Comparison of ENCODE assay signal across 9 mouse cellular contexts in the genomic region with DNA sequence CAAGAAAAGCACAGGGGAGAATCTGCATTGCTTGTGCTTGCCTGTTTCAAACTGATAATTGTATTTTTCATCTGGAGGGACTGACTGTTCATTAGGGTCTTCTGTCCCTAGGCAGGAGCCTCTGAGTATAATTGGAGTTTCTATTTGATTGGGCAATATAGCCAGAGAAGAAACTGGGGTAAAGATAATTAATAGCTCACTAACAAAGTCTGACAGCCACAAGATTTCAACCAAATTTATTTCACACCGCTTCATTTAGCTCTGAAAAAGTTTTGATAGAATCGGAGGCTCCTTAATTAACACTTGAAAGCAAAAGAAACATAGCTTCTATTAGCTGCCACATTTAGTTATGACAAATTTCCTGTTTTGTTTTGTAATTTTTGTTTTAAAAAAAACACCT. TPM values are rescaled to one million over a fixed set of nuclear protein-coding genes. Genes with fewer than 3 reads are reported as not detected.
A peak's percentile ranks its signal among the peaks of the same experiment; 100 is the strongest.
DNase-seq lines count a peak whose midpoint lies in the region; ATAC-seq and TF ChIP-seq lines count a peak whose summit lies in the region.
"Had no signal": no experiment of that assay in that cellular context is flagged by ENCODE, and none has a peak within 500 bp of the region (broad histone marks: within the 10 kb centered on the region; RNA-seq: fewer than 3 reads in every experiment).

No protein-coding gene starts in this region.

- H3K4me3 ChIP-seq in heart, embryonic 11.5 days (ENCODE audit: low read depth, low read length): peak overlapping the region; percentile 41
- peak overlapping the region; percentile 66 for H3K4me3 ChIP-seq in hindbrain, embryonic 10.5 days
- peak overlapping the region; percentile 67 for H3K4me3 ChIP-seq in midbrain, embryonic 12.5 days

- ATAC-seq in heart, embryonic 11.5 days (replicated peaks; ENCODE audit: insufficient number of reproducible peaks, low FRiP score, low TSS enrichment): no peak
- no peak for ATAC-seq in midbrain, embryonic 12.5 days (ENCODE audit: low FRiP score, low read depth)
- no peak for ATAC-seq in cerebellum, adult (ENCODE audit: insufficient number of reproducible peaks, low FRiP score, low TSS enrichment)

- H3K4me1 ChIP-seq in heart, embryonic 11.5 days (ENCODE audit: control insufficient read depth, insufficient read depth, low read length): peaks cover 10% of the 10 kb centered on the region
- H3K4me1 ChIP-seq in hindbrain, embryonic 10.5 days (replicated peaks): peaks cover 37% of the 10 kb centered on the region
- H3K4me1 ChIP-seq in midbrain, embryonic 12.5 days: peaks cover 25% of the 10 kb centered on the region

- TF ChIP-seq CTCF in brain, embryonic 14.5 days (IDR thresholded peaks at IDR 0.05; ENCODE audit: borderline replicate concordance, extremely low read depth, insufficient read depth, insufficient read length): no peak

- no peaks in the 10 kb centered on the region for H3K27me3 ChIP-seq in heart, embryonic 11.5 days (ENCODE audit: control insufficient read depth, insufficient read depth, low read length)
- H3K27me3 ChIP-seq in hindbrain, embryonic 10.5 days (ENCODE audit: insufficient read depth, poor library complexity, severe bottlenecking): no peaks in the 10 kb centered on the region
- no peaks in the 10 kb centered on the region for H3K27me3 ChIP-seq in midbrain, embryonic 12.5 days

- no peak overlapping the region for H3K9ac ChIP-seq in heart, embryonic 11.5 days (ENCODE audit: low read depth, low read length)
- peak overlapping the region; percentile 54 for H3K9ac ChIP-seq in midbrain, embryonic 12.5 days (replicated peaks)

- intact Hi-C loops in left cerebral cortex, postnatal 10 days (cut with DNase I): loop anchor here (10.0 kb wide), 1 partner anchor 134 kb away; no protein-coding TSS in a partner anchor

- H3K4me2 ChIP-seq in heart, embryonic 11.5 days: peak overlapping the region; percentile 62
- H3K4me2 ChIP-seq in midbrain, embryonic 12.5 days (replicated peaks): peak overlapping the region; percentile 62

- H3K36me3 ChIP-seq in heart, embryonic 11.5 days (ENCODE audit: control insufficient read depth, insufficient read depth, low read length): no peaks in the 10 kb centered on the region
- H3K36me3 ChIP-seq in hindbrain, embryonic 10.5 days: no peaks in the 10 kb centered on the region
- H3K36me3 ChIP-seq in midbrain, embryonic 12.5 days: no peaks in the 10 kb centered on the region

- H3K27ac ChIP-seq in heart, embryonic 11.5 days (ENCODE audit: low read depth, low read length): no peak overlapping the region
- peak overlapping the region; percentile 75 for H3K27ac ChIP-seq in hindbrain, embryonic 10.5 days
- H3K27ac ChIP-seq in midbrain, embryonic 12.5 days (replicated peaks): peak overlapping the region; percentile 77

- H3K9me3 ChIP-seq in heart, embryonic 11.5 days (replicated peaks; ENCODE audit: control insufficient read depth, low read length): no peaks in the 10 kb centered on the region
- no peaks in the 10 kb centered on the region for H3K9me3 ChIP-seq in hindbrain, embryonic 10.5 days
- H3K9me3 ChIP-seq in midbrain, embryonic 12.5 days: no peaks in the 10 kb centered on the region

- 52% methylated on average over 2 of the region's 2 CpGs for WGBS in heart, embryonic 11.5 days (ENCODE audit: insufficient replicate concordance)
- WGBS in hindbrain, embryonic 10.5 days: 38% methylated on average over 2 of the region's 2 CpGs
- whole genome bisulfite sequencing in midbrain, embryonic 12.5 days: 16% methylated on average over 2 of the region's 2 CpGs

- TF ChIP-seq POLR2A in brain, embryonic 14.5 days (IDR thresholded peaks at IDR 0.05; ENCODE audit: borderline replicate concordance, extremely low read depth, insufficient read depth, insufficient read length, poor library complexity, severe bottlenecking): no peak

- DNase-seq in heart, adult 18-20 months: no peak
- peak; percentile 79 for DNase-seq in brain, embryonic 14.5 days (ENCODE audit: low read depth)
- DNase-seq in hindbrain, embryonic 10.5 days (ENCODE audit: low spot score): no peak
- DNase-seq in ovary, postnatal 36 days (ENCODE audit: low spot score): no peak
- DNase-seq in left cerebral cortex, postnatal 10 days (ENCODE audit: extremely low spot score in 1 of 2, low spot score in 2 of 2): no peak
- DNase-seq: cerebellum, adult 9-11 months had no signal

RNA-seq across cellular contexts. Expression of gene Flrt3, which starts 2.2 kb away (rescaled TPM):
- polyA plus RNA-seq in heart, embryonic 11.5 days (2014; fragmentation: Nextera tagmentation; extraction: Ambion mirVana): 49.9 and 60.4 TPM in 2 replicates
- under 1 TPM; 0.07 to 0.59 TPM for total RNA-seq in heart, adult 18-20 months (2021)
- polyA plus RNA-seq in brain, embryonic 14.5 days (2012; rRNA removed): 13.9 and 18.1 TPM in 2 replicates
- 35.8 and 42.4 TPM in 2 replicates for polyA plus RNA-seq in hindbrain, embryonic 10.5 days (2016; fragmentation: Nextera tagmentation; extraction: Ambion mirVana)
- 65.3 and 84.9 TPM in 2 replicates for polyA plus RNA-seq in midbrain, embryonic 12.5 days (2016; fragmentation: Nextera tagmentation; extraction: Ambion mirVana)
- 10 to 100 TPM; 31.8 to 35.2 TPM for total RNA-seq in left cerebral cortex, postnatal 10 days (2021)
